Mouse (Mus musculus): ENCODE data around the gene Ldlr. TPM values are rescaled to one million over a fixed set of nuclear protein-coding genes. Genes with fewer than 3 reads are reported as not detected.

Gene Ldlr
- polyA plus RNA-seq, 1 experiment from 2014 or later, result 5.2 TPM

DNA sequence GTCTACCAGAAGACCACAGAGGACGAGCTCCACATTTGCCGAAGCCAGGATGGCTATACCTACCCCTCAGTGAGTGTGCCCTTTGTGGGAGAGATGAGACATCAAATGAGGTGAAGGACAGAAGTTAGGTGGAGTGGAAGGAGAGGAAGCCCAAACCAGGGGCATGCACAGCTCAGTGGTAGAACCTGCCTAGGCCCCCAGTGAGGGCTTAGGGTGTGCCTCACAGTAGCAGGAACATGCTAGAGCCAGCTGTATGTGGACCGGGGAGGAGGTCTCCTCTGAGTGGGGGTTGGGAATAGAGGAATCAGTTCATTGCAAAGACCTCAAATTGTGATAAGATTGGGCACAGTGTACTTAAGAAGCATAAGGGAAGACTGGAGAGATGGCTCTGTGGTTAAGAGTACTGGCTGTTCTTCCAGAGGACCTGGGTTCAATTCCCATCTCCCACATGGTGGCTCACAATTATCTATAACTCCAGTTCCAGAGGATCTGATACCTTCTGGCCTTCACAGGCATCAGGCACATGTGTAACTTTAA lies 24.0 kb downstream of the Ldlr start:
- H3K9ac ChIP-seq (ENCODE audit: low read length), result no peak overlapping the region
- no peak overlapping the region for H3K27ac ChIP-seq (ENCODE audit: low read depth, low read length)
- H3K27me3 ChIP-seq (replicated peaks; ENCODE audit: control insufficient read depth, insufficient read depth, low read length), result no peaks in the 10 kb centered on the region
- DNase-seq (ENCODE audit: low spot score), result no peak
- no peaks in the 10 kb centered on the region for H3K4me1 ChIP-seq (ENCODE audit: control insufficient read depth, insufficient read depth, low read length)
- ATAC-seq, result no peak
- 87% methylated on average over 3 of the region's 3 CpGs for WGBS
- H3K4me3 ChIP-seq (ENCODE audit: low read depth, low read length), result no peak overlapping the region
- H3K9me3 ChIP-seq (replicated peaks; ENCODE audit: control insufficient read depth, low read length), result no peaks in the 10 kb centered on the region
- no peak overlapping the region for H3K4me2 ChIP-seq (ENCODE audit: low read length)
- peaks cover 70% of the 10 kb centered on the region for H3K36me3 ChIP-seq (ENCODE audit: control insufficient read depth, insufficient read depth, low read length)

DNA sequence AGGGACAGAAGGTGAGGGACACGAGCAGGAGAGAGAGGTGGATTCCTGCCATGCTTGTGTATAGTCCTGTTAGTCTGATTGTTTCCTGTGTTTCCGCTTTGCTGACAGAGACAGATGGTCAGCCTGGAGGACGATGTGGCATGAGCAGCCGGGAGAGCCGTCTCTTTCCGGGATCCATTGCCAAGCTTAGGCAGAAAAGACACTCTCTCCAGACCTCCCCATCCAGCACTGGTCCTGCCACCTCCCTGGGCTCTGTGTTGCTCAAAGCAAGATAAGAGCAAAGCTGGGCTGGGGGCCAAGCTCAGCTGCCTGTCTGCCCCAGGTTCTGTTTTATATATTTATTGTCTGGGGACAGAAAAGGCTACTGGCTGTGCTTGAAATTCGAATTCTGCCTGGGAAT lies 24.8 kb downstream of the Ldlr start:
- Histone ChIP-seq H3K4me2 (ENCODE audit: low read length) (no peak overlapping the region), H3K27ac (ENCODE audit: low read depth, low read length) (no peak overlapping the region), H3K9ac (ENCODE audit: low read length) (no peak overlapping the region), H3K4me3 (ENCODE audit: low read depth, low read length) (no peak overlapping the region), H3K4me1 (ENCODE audit: control insufficient read depth, insufficient read depth, low read length) (no peaks in the 10 kb centered on the region), H3K9me3 (replicated peaks; ENCODE audit: control insufficient read depth, low read length) (no peaks in the 10 kb centered on the region), H3K27me3 (replicated peaks; ENCODE audit: control insufficient read depth, insufficient read depth, low read length) (no peaks in the 10 kb centered on the region), H3K36me3 (ENCODE audit: control insufficient read depth, insufficient read depth, low read length) (peaks cover 62% of the 10 kb centered on the region)
- DNase-seq (ENCODE audit: low spot score), result peak; percentile 67
- WGBS, result 70% methylated on average over 7 of the region's 7 CpGs
- peak; percentile 60 for ATAC-seq

DNA sequence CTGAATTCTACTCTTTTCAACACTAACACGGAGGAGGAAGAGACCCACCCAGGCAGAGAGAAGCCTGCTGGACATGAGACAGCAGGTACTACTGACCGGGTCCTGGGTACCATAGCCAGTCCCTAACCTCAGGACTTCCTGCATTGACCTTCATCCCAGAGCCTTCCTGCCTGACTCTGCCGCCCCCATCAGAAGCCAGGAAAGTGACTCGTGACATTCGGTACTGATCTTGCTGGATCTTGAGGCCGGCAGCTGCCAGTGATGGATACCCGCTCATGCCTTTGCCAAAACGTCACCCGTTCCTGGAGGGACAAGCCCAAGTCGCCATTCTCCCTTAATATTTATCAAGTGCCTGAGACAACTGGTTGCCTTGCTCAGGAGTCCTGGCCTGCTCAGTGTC lies 25.2 kb downstream of the Ldlr start:
- H3K27ac ChIP-seq (ENCODE audit: low read depth, low read length), result 0 out of 2 replicates have a peak overlapping the region, but pooled peaks have one; percentile 9
- 90% methylated on average over 10 of the region's 10 CpGs for WGBS
- no peak overlapping the region for H3K9ac ChIP-seq (ENCODE audit: low read length)

DNA sequence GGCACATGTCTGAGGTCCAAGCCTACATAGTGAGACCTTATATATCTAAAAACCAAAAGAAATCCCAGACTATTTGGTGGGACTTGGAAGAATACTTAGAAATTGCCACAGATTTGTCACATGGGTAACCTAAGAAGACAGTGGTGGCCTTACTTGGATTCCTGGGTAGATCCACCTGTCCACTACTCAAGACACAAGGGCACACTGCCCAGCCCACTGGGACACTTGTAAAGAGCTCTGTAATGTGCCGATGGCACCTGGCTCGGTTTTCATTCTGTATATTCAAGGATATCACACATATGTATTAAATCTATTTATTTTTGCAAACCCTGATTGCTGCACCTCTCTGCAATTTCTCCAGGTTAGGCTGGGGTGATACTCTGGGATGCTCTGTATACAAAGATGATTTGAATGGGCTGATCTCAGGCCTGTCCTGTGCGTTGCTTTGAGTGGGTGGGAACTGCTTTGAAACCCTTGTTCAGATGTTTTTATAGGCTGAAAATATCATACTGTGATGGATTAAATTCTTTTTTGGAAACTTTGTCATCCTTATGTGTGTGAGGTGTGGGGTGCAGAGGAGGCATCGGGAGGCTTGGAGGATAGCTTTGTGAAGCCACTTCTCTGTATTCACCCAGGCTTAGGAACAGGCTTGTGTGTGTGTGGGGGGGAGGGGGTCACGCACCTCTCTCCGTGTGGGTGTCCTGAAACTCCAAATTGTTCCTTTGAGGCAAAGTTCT lies 26.3 kb downstream of the Ldlr start:
- Histone ChIP-seq H3K4me3 (ENCODE audit: low read depth, low read length) (no peak overlapping the region), H3K9ac (ENCODE audit: low read length) (no peak overlapping the region), H3K36me3 (ENCODE audit: control insufficient read depth, insufficient read depth, low read length) (peaks cover 51% of the 10 kb centered on the region), H3K4me2 (ENCODE audit: low read length) (no peak overlapping the region), H3K27ac (ENCODE audit: low read depth, low read length) (no peak overlapping the region), H3K27me3 (replicated peaks; ENCODE audit: control insufficient read depth, insufficient read depth, low read length) (no peaks in the 10 kb centered on the region), H3K4me1 (ENCODE audit: control insufficient read depth, insufficient read depth, low read length) (no peaks in the 10 kb centered on the region), H3K9me3 (replicated peaks; ENCODE audit: control insufficient read depth, low read length) (no peaks in the 10 kb centered on the region)
- 88% methylated on average over 6 of the region's 6 CpGs for WGBS
- no peak for ATAC-seq
- no peak for DNase-seq (ENCODE audit: low spot score)

More for the DNA sequence above, 25.2 kb downstream of the Ldlr start:
- no peak for ATAC-seq
- DNase-seq (ENCODE audit: low spot score), result no peak
- Histone ChIP-seq H3K27me3 (replicated peaks; ENCODE audit: control insufficient read depth, insufficient read depth, low read length) (no peaks in the 10 kb centered on the region), H3K4me1 (ENCODE audit: control insufficient read depth, insufficient read depth, low read length) (no peaks in the 10 kb centered on the region), H3K4me2 (ENCODE audit: low read length) (no peak overlapping the region), H3K4me3 (ENCODE audit: low read depth, low read length) (no peak overlapping the region), H3K36me3 (ENCODE audit: control insufficient read depth, insufficient read depth, low read length) (peaks cover 61% of the 10 kb centered on the region), H3K9me3 (replicated peaks; ENCODE audit: control insufficient read depth, low read length) (no peaks in the 10 kb centered on the region)

DNA sequence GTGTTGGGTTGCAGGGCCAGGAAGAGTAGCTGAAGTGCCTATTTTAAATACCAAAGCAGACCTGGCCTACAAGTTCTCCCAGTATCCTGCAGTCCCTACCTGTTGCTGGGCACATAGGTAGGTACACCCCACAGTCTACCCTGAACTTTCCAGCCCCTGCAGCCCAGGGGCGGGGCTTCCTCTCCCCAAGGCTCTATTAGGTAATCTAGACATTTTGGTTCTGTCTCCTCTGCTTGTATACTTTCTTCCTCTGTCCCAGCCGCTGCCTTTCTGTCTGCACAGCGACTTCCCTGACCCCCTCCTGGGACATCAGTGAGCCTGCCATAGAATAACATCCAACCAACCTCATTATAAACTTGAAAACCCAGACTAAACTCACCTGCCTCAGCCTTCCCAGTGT lies 27.1 kb downstream of the Ldlr start:
- Histone ChIP-seq H3K4me3 (ENCODE audit: low read depth, low read length) (no peak overlapping the region), H3K27me3 (replicated peaks; ENCODE audit: control insufficient read depth, insufficient read depth, low read length) (no peaks in the 10 kb centered on the region), H3K27ac (ENCODE audit: low read depth, low read length) (no peak overlapping the region), H3K9ac (ENCODE audit: low read length) (no peak overlapping the region), H3K9me3 (replicated peaks; ENCODE audit: control insufficient read depth, low read length) (no peaks in the 10 kb centered on the region), H3K4me2 (ENCODE audit: low read length) (no peak overlapping the region), H3K4me1 (ENCODE audit: control insufficient read depth, insufficient read depth, low read length) (no peaks in the 10 kb centered on the region), H3K36me3 (ENCODE audit: control insufficient read depth, insufficient read depth, low read length) (peaks cover 43% of the 10 kb centered on the region)
- DNase-seq (ENCODE audit: low spot score), result no peak
- 82% methylated on average over 3 of the region's 3 CpGs for WGBS
- ATAC-seq, result no peak

DNA sequence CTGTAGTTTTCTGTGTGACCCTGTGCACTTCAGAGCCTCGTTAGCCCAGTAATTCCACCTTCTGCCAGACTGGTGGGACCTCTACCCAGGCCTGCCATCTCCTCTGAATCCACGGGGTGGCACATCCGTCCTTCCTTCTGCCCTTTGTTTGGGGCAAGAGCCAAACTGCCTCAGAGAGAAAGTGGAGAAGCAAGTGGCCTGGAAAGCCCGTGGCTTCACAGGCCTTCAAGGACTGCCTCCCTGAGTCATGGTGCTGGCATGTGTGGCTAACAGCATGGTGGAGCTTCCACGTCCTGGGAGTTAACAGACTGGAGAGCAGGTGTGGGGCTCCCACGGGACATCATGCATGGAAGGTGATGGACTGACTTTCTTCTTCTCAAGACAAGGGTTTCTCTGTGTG lies 28.1 kb downstream of the Ldlr start:
- Histone ChIP-seq H3K27me3 (replicated peaks; ENCODE audit: control insufficient read depth, insufficient read depth, low read length) (no peaks in the 10 kb centered on the region), H3K9me3 (replicated peaks; ENCODE audit: control insufficient read depth, low read length) (no peaks in the 10 kb centered on the region), H3K9ac (ENCODE audit: low read length) (no peak overlapping the region), H3K4me1 (ENCODE audit: control insufficient read depth, insufficient read depth, low read length) (no peaks in the 10 kb centered on the region), H3K4me3 (ENCODE audit: low read depth, low read length) (no peak overlapping the region), H3K36me3 (ENCODE audit: control insufficient read depth, insufficient read depth, low read length) (peaks cover 41% of the 10 kb centered on the region), H3K27ac (ENCODE audit: low read depth, low read length) (no peak overlapping the region), H3K4me2 (ENCODE audit: low read length) (no peak overlapping the region)
- ATAC-seq (no peak), DNase-seq (ENCODE audit: low spot score) (no peak)
- 53% methylated on average over 6 of the region's 6 CpGs for WGBS

DNA sequence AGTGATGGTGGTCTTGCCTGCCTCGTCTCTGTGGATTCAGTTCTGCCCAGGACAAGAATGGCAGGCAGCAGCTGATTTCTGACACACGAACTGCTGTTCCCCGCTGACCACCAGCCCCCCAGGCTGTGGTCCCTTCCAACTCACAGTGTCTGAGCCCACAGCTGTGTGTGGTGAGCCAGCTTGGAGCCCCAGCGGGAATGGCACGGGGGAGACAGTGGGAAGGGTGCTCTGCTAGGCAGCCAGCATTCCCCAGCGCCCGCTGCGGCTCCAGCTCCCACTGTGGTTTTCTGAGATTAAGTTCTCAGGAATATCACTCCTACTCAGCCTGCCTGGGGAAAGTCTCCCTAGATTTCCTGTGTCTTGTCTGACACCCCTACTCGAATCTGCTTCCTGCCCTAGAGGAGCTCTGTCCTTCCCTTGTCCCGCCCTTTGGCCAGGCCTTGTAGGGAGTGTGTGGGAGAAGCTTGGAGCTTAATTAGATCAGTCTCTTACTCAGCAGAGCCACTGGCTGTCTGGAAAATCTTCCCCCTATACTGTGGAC lies 29.0 kb downstream of the Ldlr start:
- no peak for DNase-seq (ENCODE audit: low spot score)
- Histone ChIP-seq H3K9ac (ENCODE audit: low read length) (no peak overlapping the region), H3K27me3 (replicated peaks; ENCODE audit: control insufficient read depth, insufficient read depth, low read length) (no peaks in the 10 kb centered on the region), H3K4me1 (ENCODE audit: control insufficient read depth, insufficient read depth, low read length) (no peaks in the 10 kb centered on the region), H3K4me3 (ENCODE audit: low read depth, low read length) (no peak overlapping the region), H3K9me3 (replicated peaks; ENCODE audit: control insufficient read depth, low read length) (no peaks in the 10 kb centered on the region), H3K4me2 (ENCODE audit: low read length) (no peak overlapping the region), H3K36me3 (ENCODE audit: control insufficient read depth, insufficient read depth, low read length) (peaks cover 36% of the 10 kb centered on the region), H3K27ac (ENCODE audit: low read depth, low read length) (no peak overlapping the region)
- 62% methylated on average over 10 of the region's 10 CpGs for WGBS
- no peak for ATAC-seq

DNA sequence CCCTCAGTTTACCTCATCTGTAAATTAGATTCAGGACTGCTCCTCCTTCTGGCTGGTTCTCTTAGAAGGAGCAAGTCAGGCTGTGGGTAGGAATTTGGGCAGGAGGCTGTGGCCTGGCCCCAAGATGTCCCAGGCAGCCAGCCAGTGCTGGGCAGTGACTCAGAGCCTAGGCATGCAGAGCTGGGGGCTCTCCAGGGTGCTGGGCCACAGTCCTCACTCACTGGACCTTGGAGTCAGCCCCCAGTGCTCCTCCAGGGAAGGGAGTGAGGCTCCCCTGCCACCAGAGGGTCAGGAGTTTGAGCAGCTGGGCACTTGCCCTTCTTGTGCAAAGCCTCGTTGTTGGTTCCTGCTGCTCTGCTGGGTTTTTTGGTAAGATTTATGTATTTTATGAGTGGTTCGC lies 30.7 kb downstream of the Ldlr start:
- Histone ChIP-seq H3K4me1 (ENCODE audit: control insufficient read depth, insufficient read depth, low read length) (peaks cover 3% of the 10 kb centered on the region; the same call in 1 of the 2 replicates), H3K4me2 (ENCODE audit: low read length) (no peak overlapping the region), H3K9ac (ENCODE audit: low read length) (no peak overlapping the region), H3K36me3 (ENCODE audit: control insufficient read depth, insufficient read depth, low read length) (peaks cover 21% of the 10 kb centered on the region), H3K27ac (ENCODE audit: low read depth, low read length) (no peak overlapping the region), H3K27me3 (replicated peaks; ENCODE audit: control insufficient read depth, insufficient read depth, low read length) (no peaks in the 10 kb centered on the region), H3K4me3 (ENCODE audit: low read depth, low read length) (no peak overlapping the region), H3K9me3 (replicated peaks; ENCODE audit: control insufficient read depth, low read length) (no peaks in the 10 kb centered on the region)
- ATAC-seq (no peak), DNase-seq (ENCODE audit: low spot score) (no peak)
- WGBS, result 90% methylated on average over 2 of the region's 2 CpGs
